17 mouse cellular contexts compared by ENCODE assay signal in the genomic region with DNA sequence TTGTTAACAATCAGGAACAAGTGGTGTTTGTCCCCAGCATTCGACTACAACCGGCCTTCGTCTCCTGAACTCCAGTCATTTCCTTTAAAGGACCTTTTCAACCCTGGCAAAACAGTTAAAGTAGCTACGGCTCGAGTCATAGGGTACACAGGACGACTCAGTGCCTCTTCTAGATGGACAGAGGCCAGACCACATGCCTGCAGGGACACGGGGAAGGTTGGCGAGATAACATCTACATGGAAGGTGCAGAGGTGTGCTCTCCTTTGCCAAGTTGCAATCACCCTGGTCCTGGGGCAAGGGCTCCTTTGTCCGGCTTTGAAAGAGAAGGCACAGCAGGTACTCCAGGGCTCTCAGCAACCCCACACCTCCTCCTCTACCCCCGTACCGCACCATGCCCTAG.
DNase-seq lines count a peak whose midpoint lies in the region; ATAC-seq lines count a peak whose summit lies in the region.
"Had no signal": no experiment of that assay in that cellular context is flagged by ENCODE, and none has a peak within 500 bp of the region (broad histone marks: within the 10 kb centered on the region; RNA-seq: fewer than 3 reads in every experiment).

No protein-coding gene starts in this region.

- no peak overlapping the region for H3K4me3 ChIP-seq in kidney, embryonic 15.5 days (replicated peaks)
- H3K4me3 ChIP-seq in midbrain, embryonic 10.5 days, result no peak overlapping the region
- no peak overlapping the region for H3K4me3 ChIP-seq in midbrain, embryonic 16.5 days (ENCODE audit: low read depth, low read length)
- H3K4me3 ChIP-seq in heart, embryonic 12.5 days, result no peak overlapping the region
- H3K4me3 ChIP-seq: midbrain, embryonic 13.5 days; stomach, embryonic 15.5 days had no signal

- H3K9me3 ChIP-seq in kidney, embryonic 15.5 days (replicated peaks), result no peaks in the 10 kb centered on the region
- H3K9me3 ChIP-seq in midbrain, embryonic 10.5 days (replicated peaks), result no peaks in the 10 kb centered on the region
- no peaks in the 10 kb centered on the region for H3K9me3 ChIP-seq in midbrain, embryonic 16.5 days (replicated peaks; ENCODE audit: control insufficient read depth, low read length, poor library complexity, severe bottlenecking)
- H3K9me3 ChIP-seq in heart, embryonic 12.5 days (replicated peaks), result no peaks in the 10 kb centered on the region
- H3K9me3 ChIP-seq: midbrain, embryonic 13.5 days; stomach, embryonic 15.5 days had no signal

- H3K36me3 ChIP-seq in kidney, embryonic 15.5 days, result no peaks in the 10 kb centered on the region
- H3K36me3 ChIP-seq in midbrain, embryonic 10.5 days, result no peaks in the 10 kb centered on the region
- H3K36me3 ChIP-seq in midbrain, embryonic 16.5 days (ENCODE audit: control insufficient read depth, insufficient read depth, low read length), result no peaks in the 10 kb centered on the region
- H3K36me3 ChIP-seq in heart, embryonic 12.5 days, result no peaks in the 10 kb centered on the region
- H3K36me3 ChIP-seq: midbrain, embryonic 13.5 days; stomach, embryonic 15.5 days had no signal

- DNase-seq in kidney, adult 11 months, result peak; percentile 56
- no peak for DNase-seq in midbrain, embryonic 10.5 days (ENCODE audit: low spot score)
- peak; percentile 54 for DNase-seq in kidney, adult 9 months
- DNase-seq in cerebellum, postnatal 4 days (ENCODE audit: low spot score in 2 of 2), result no peak
- DNase-seq: cerebellum, adult 2 months; cerebellum, postnatal 36 days; gastrocnemius, postnatal 10 days; layer of hippocampus, adult 9-11 months; thymus, adult 18-20 months had no signal

- no peak overlapping the region for H3K9ac ChIP-seq in kidney, embryonic 15.5 days
- no peak overlapping the region for H3K9ac ChIP-seq in midbrain, embryonic 16.5 days (ENCODE audit: low read depth, low read length)
- no peak overlapping the region for H3K9ac ChIP-seq in heart, embryonic 12.5 days
- H3K9ac ChIP-seq: hindbrain, embryonic 14.5 days; midbrain, embryonic 13.5 days; stomach, embryonic 15.5 days had no signal

- peaks cover 33% of the 10 kb centered on the region for H3K4me1 ChIP-seq in kidney, embryonic 15.5 days
- peaks cover 26% of the 10 kb centered on the region for H3K4me1 ChIP-seq in midbrain, embryonic 10.5 days
- H3K4me1 ChIP-seq in midbrain, embryonic 16.5 days (ENCODE audit: control insufficient read depth, insufficient read depth, low read length), result no peaks in the 10 kb centered on the region
- peaks cover 26% of the 10 kb centered on the region for H3K4me1 ChIP-seq in heart, embryonic 12.5 days (replicated peaks)

- H3K27ac ChIP-seq in kidney, embryonic 15.5 days, result no peak overlapping the region
- H3K27ac ChIP-seq in midbrain, embryonic 10.5 days (replicated peaks), result 0 out of 2 replicates have a peak overlapping the region, but pooled peaks have one; percentile 38
- H3K27ac ChIP-seq in midbrain, embryonic 16.5 days (ENCODE audit: low read length), result no peak overlapping the region
- no peak overlapping the region for H3K27ac ChIP-seq in heart, embryonic 12.5 days (ENCODE audit: poor library complexity, severe bottlenecking)
- H3K27ac ChIP-seq: hindbrain, embryonic 14.5 days; midbrain, embryonic 13.5 days had no signal

- no peak for ATAC-seq in kidney, embryonic 15.5 days (replicated peaks; ENCODE audit: low FRiP score)
- ATAC-seq in midbrain, embryonic 16.5 days, result no peak
- no peak for ATAC-seq in heart, embryonic 12.5 days (ENCODE audit: insufficient number of reproducible peaks, low FRiP score)
- ATAC-seq: intestine, postnatal 0 days; midbrain, embryonic 13.5 days had no signal

- no peak overlapping the region for H3K4me2 ChIP-seq in kidney, embryonic 15.5 days
- H3K4me2 ChIP-seq in midbrain, embryonic 16.5 days (ENCODE audit: low read length), result no peak overlapping the region
- H3K4me2 ChIP-seq in heart, embryonic 12.5 days, result no peak overlapping the region
- H3K4me2 ChIP-seq: hindbrain, embryonic 14.5 days; liver, embryonic 11.5 days; midbrain, embryonic 13.5 days; stomach, embryonic 15.5 days had no signal

- WGBS in kidney, embryonic 15.5 days, result 52% methylated on average over 11 of the region's 11 CpGs
- WGBS in midbrain, embryonic 10.5 days, result 50% methylated on average over 11 of the region's 11 CpGs
- 55% methylated on average over 11 of the region's 11 CpGs for WGBS in midbrain, embryonic 16.5 days
- 53% methylated on average over 11 of the region's 11 CpGs for WGBS in heart, embryonic 12.5 days

- no peaks in the 10 kb centered on the region for H3K27me3 ChIP-seq in kidney, embryonic 15.5 days
- H3K27me3 ChIP-seq in midbrain, embryonic 10.5 days (ENCODE audit: low read depth, poor library complexity, severe bottlenecking), result no peaks in the 10 kb centered on the region
- H3K27me3 ChIP-seq in midbrain, embryonic 16.5 days (ENCODE audit: control insufficient read depth, insufficient read depth, low read depth, low read length), result no peaks in the 10 kb centered on the region
- no peaks in the 10 kb centered on the region for H3K27me3 ChIP-seq in heart, embryonic 12.5 days (replicated peaks)
- H3K27me3 ChIP-seq: midbrain, embryonic 13.5 days; stomach, embryonic 15.5 days had no signal

Comparison
In these comparisons a context has a peak if more than half of its experiments do, and no peak if none do; other contexts are left out.
1. DNase-seq: peak in kidney, adult 11 months (single experiment) and kidney, adult 9 months (single experiment); none in midbrain, embryonic 10.5 days (single experiment) and cerebellum, postnatal 4 days (0 of 2).